Mouse (Mus musculus) left cerebral cortex, adult 18-20 months (tissue): ENCODE measurements around the gene Bri3. TPM values are rescaled to one million over a fixed set of nuclear protein-coding genes. Genes with fewer than 3 reads are reported as not detected.
"Not testable (repeated sequence)": the region's sequence is repeated elsewhere in the genome, so short reads cannot be mapped to it uniquely, and the experiment has no call there.

Experiments
- DNase-seq, 2 experiments: peaks; one replicate each; pipeline ENCODE4 v3.0.0; 2021 to 2022; ENCODE audit warnings: low spot score in 2 of 2, mixed read lengths in 1 of 2
- total RNA-seq, 2 experiments: library from RNA; stranded (reverse); gene quantifications; 2 replicates each; pipeline ENCODE4 v1.2.3; 2021

The Bri3 gene
- total RNA-seq, 2 experiments from 2014 or later: 67.8 to 73.6 TPM

- DNase-seq: no peak
Measured at GRCm38 (mm10) chr5:144288391-144288790, 44.2 kb downstream of the Bri3 start.

- DNase-seq: peak in 1 of 2 experiments; percentile 22
Measured at GRCm38 (mm10) chr5:144289769-144290440, 45.7 kb downstream of the Bri3 start.

- DNase-seq: no peak
Measured at GRCm38 (mm10) chr5:144294908-144295307, 50.7 kb downstream of the Bri3 start.

GRCm38 (mm10) chr5:144295357-144295756 lies 51.1 kb downstream of the Bri3 start:
- DNase-seq: no peak

- no peak for DNase-seq
Measured at GRCm38 (mm10) chr5:144296090-144296604, 51.9 kb downstream of the Bri3 start.

DNA sequence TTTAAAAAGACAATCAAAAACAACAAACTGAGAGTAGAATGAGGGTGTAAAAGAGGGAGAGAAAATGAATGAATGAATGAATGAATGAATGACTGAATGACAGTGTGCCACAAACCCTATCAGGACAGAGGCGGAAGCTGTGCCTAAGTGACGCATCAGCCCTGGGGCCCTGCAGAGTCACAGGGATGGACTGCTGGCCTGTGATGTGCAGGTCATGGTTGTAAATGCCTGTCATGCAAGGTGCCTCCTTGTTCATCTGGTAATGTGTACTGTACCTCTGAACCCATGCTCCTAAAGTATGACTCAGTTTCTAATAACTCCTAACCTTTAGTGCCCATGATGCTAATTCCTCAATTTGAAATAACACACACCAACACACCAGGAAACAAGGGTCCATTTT lies 58.8 kb downstream of the Bri3 start:
- no peak for DNase-seq

- DNase-seq: no peak
Measured at GRCm38 (mm10) chr5:144308929-144309328, 64.7 kb downstream of the Bri3 start.

- no peak for DNase-seq
Measured at GRCm38 (mm10) chr5:144312183-144312582, 67.9 kb downstream of the Bri3 start.

DNA sequence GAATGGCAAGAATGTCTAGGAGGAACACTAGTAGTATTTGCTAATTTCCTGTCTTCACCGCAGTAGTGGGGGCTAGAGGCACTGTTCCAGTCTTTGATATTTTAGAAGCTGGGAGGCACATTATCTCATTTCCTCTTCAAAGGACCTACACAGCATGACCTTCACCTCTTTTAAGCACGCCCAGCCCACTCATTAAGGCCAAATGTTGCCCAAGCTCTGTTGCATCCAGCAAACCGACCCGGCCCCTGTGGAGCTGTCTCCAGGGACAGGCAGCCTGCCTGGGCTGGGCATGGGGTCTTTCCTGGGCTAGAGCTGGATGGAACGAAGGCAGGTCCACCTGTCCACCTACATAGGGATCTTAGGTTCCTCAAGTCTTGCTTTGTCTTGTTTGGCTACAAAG lies 69.1 kb downstream of the Bri3 start:
- no peak for DNase-seq

DNA sequence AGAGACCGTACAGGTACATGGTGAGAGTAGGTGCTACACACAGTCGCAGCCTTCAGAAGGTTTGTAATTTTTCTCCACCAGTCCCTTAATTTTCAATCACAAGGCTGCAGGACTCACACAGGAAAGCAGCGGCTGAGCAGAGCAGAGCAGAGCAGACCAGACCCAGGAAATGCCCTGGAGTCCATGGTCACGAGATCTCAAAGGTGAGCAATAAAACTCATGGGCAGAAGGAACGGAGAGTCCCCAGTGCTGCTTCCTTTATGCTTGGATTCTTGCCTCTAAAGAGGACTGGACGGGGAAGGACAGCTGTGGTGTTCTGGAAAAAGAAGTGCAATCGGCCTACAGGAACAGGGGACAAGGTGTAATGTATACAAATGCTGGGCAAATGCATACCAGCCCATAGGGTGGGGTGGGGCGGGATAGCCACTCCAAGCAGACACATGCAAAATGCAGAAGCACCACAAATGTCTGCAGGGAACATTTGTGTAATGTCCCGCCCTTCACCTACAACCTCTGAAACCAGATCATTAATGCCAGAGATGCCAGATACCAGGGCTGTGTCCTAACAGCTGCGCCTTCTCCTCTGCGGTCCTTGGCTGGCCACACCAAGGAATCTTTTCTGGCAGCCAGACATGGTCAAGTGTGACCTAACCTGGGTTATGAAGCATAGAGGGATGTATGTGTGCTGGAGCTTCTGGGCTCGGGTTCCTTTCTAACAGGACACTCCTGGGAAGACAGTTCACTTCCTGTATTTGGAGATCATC lies 70.7 kb downstream of the Bri3 start:
- DNase-seq: no peak

DNA sequence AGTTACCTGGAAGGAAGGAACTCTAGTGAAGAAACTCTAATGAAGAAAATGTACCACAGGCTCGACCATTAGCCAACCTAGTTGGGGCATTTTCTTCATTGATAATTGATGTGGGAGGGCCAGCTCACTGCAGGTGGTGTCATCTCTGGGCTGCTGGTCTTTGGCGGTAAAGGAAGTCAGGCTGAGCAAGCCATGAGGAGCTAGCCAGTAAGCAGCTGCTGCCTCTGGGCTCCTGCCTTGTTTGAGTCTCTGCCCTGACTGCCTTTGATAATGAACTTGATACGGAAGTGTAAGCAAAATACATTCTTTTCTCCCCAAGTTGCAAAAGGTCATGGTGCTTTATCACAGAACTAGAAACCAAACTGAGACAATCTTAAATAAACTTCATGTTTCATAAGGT lies 72.2 kb downstream of the Bri3 start:
- DNase-seq: no peak

- no peak for DNase-seq
Measured at GRCm38 (mm10) chr5:144317426-144317825, 73.2 kb downstream of the Bri3 start.

DNA sequence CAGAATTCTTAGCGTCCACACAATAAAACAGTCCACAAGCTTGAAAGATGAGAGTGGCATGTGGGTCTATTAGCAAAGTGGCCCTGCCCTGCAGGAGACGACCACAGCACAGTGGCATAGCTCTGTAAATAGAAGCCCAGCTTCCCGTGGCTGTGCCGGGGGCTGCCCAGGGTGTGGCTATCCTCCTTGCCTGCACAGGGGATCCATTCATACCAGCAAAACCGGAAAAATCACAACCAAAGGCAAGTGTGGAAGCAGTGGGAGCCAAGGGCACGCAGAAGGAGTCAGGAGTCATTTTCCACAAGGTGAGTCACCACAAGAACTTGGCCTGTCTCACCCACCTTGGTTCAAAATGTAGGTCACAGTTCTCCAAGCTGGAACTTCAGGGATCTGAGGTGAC lies 74.0 kb downstream of the Bri3 start:
- DNase-seq: no peak

- DNase-seq: no peak
Measured at GRCm38 (mm10) chr5:144321681-144322080, 77.4 kb downstream of the Bri3 start.

- DNase-seq: no peak
Measured at GRCm38 (mm10) chr5:144322717-144323116, 78.5 kb downstream of the Bri3 start.

- no peak for DNase-seq
Measured at GRCm38 (mm10) chr5:144334010-144334409, 89.8 kb downstream of the Bri3 start.

DNA sequence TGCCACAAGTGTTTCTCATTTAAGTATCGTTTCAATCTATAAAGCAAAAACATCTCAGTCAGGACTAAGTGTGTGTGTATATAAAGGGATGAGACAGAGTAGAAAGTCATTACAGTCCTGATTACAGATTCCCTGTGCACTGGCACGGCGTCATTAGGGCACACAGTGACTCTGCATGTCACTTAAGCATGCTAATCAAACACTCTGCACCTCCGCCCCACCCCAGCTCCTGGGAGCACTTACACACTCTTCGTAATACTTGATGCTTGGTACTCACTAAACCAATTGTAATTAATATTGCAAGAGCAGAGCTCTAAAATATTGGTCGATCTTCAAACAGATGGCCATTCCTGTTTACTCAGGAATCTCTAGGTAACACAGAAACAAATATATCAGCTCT lies 91.1 kb downstream of the Bri3 start:
- not testable (repeated sequence) for DNase-seq

- no peak for DNase-seq
Measured at GRCm38 (mm10) chr5:144338787-144339186, 94.5 kb downstream of the Bri3 start.

GRCm38 (mm10) chr5:144341085-144341484 lies 96.8 kb downstream of the Bri3 start:
- no peak for DNase-seq

- DNase-seq: no peak
Measured at GRCm38 (mm10) chr5:144344592-144344991, 100.4 kb downstream of the Bri3 start.

DNA sequence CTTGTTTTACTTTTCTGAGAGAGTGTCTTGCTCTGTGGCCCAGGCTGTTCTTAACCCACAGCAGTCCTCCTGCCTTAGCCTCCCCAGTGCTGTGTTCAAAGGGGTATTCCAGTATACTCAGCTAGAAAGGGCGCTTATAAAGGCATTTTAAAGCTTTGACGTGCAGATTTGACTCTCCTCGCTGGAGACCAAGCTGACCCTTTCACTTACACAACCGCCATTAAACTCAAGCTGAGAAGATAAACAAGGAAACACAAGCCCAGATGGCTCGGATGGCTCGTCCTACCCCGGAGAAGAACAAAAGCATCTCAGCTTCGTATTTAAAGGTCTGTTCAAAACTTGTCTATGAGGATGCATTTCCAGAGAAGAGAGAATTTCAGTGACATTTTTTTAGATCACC lies 106.9 kb downstream of the Bri3 start:
- DNase-seq: no peak

DNA sequence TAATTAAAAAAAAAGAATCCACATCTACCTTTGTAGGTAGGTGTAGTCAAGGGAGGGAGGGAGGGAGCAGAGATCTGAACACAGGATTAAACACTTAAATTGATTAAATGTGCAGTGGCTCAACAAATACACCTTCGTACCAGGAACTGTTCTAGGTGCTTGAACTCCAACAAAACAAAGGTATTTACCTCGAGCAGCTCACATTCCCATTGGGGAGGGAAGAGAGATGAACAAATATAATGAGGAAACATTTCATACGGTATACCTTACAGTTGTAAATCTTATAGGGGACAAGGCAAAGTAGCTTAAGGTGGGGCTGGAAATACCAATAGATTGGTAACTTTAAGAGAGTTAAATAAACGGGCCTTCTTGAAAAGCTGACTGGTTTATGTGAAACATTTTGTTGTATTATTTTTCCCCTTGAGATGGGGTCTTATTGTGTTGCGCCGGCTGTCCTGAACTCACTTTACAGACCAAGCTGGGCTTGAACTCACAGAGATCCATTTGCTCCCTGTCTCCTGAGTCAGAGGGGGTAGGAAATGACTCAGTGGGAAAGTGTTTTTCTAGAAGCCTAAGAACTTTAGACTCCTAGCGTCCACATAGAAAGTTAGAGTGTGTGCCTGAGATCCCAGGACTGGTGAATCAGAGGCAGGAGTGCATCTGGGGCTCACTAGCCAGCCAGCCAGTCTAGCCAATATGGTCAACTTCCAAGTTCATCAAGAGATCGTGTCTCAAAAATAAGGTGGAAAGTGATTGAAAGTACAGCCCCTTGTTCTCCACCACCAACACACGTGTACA lies 108.2 kb downstream of the Bri3 start:
- DNase-seq: no peak
